Comparison of ENCODE assay signal across 8 mouse cellular contexts in the genomic region with DNA sequence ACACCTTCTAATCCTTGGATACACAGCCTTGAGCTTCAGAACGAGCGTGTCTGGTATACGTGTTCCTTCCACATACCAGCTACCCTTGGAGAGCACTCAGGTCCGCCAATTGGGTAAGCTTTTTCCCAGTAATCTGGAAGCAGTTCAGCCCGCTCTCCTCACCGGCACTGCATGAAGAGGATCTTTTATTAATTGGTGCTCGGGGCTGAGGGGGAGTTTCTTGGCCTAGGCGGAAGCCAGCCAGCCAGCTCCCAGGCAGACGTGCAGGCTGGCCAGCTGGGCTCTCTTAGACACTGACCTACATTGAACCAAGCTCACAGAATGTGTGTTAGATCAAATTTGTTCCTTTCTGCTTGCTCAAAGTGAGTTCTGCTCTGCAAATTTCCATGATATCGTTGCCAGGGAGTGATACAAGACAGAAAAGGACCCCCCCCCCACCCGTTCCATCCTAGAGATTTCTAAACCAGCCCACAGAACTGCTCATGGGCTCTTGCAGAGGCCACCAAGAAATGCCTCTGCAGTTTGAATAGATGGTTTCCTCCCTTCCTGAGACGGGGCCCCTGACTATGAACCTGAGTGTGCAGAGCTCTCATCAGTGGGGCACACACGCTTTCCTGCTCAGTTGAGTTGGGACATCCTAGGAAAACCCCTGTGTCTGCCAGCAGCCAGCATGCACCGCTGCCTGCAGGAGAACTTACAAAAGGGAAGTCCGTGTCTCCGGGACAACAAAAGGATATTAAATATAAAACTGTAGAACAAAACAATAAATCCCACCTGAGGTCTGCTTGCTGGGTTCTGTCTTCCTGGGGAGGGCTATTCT.
DNase-seq lines count a peak whose midpoint lies in the region; ATAC-seq and TF ChIP-seq lines count a peak whose summit lies in the region.

No protein-coding gene starts in this region.

- H3K9me3 ChIP-seq in forebrain, postnatal 0 days (ENCODE audit: low read length) = no peaks in the 10 kb centered on the region

- TF ChIP-seq CTCF in forebrain, postnatal 0 days (IDR thresholded peaks at IDR 0.05; ENCODE audit: low read depth) = no peak

- intact Hi-C loops in heart, postnatal 25 days (cut with DNase I) = no loop called here

- H3K9ac ChIP-seq in forebrain, postnatal 0 days = no peak overlapping the region

- peak; percentile 83 for ATAC-seq in forebrain, postnatal 0 days

- H3K4me1 ChIP-seq in forebrain, postnatal 0 days (ENCODE audit: insufficient read depth) = 0 out of 2 replicates have a peak, but pooled peaks cover 13% of the 10 kb centered on the region

- no peak overlapping the region for H3K4me2 ChIP-seq in forebrain, postnatal 0 days (ENCODE audit: low read depth)

- H3K27ac ChIP-seq in forebrain, postnatal 0 days (ENCODE audit: low read depth, low read length) = peak overlapping the region; percentile 64; the same call in 1 of the 2 replicates

- no peaks in the 10 kb centered on the region for H3K36me3 ChIP-seq in forebrain, postnatal 0 days (ENCODE audit: insufficient read depth)

- no peak overlapping the region for H3K4me3 ChIP-seq in forebrain, postnatal 0 days (ENCODE audit: low read depth, low read length)

- no peaks in the 10 kb centered on the region for H3K27me3 ChIP-seq in forebrain, postnatal 0 days (ENCODE audit: insufficient read depth, low read length)

- DNase-seq in adrenal gland, postnatal 10 days = peak; percentile 62
- no peak for DNase-seq in adrenal gland, postnatal 4 days (ENCODE audit: low spot score in 2 of 2)
- DNase-seq in forebrain, postnatal 0 days = peak; percentile 60
- DNase-seq in heart, postnatal 25 days (ENCODE audit: low spot score) = peak; percentile 41
- peak; percentile 40 to 57 for DNase-seq in layer of hippocampus, adult 18-20 months (ENCODE audit: low spot score in 2 of 2)
- peak; percentile 74 to 77 for DNase-seq in lung, adult 18-20 months
- peak; percentile 69 for DNase-seq in retina, embryonic 14.5 days (ENCODE audit: low spot score)
- no peak for DNase-seq in thymus, postnatal 25 days

- 27% methylated on average over 16 of the region's 16 CpGs for WGBS in forebrain, postnatal 0 days

Comparison
In these comparisons a context has a peak if more than half of its experiments do, and no peak if none do; other contexts are left out.
1. DNase-seq: peak in adrenal gland, postnatal 10 days (single experiment), forebrain, postnatal 0 days (single experiment), heart, postnatal 25 days (single experiment), layer of hippocampus, adult 18-20 months (2 of 2), lung, adult 18-20 months (2 of 2) and retina, embryonic 14.5 days (single experiment); none in adrenal gland, postnatal 4 days (0 of 2) and thymus, postnatal 25 days (single experiment).